Mouse (Mus musculus): Measurements from ENCODE around the gene Mpv17l2.

DNA sequence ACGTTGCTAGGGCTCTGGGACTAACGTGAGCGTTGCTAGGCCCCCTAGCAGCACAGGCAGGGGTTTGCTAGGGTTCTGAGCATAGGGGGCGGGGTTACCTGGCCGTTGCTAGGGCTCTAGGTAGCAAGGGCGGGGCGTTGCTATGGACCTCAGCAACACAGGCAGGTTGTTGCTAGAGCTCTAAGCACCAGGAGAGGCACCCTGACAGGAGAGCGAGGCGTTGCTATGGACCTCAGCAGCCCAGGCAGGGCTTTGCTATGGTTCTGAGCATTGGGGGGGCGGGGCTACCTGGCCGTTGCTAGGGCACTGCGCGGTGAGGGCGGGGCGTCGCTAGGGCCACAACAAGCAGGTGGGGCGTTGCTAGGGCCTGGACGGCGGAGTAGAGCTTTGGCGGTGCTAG is 32.0 kb upstream of the Mpv17l2 start:
- TF ChIP-seq CTCF (IDR thresholded peaks at IDR 0.05; ENCODE audit: control insufficient read depth, insufficient read depth, insufficient read length) (no peak), MAX (IDR thresholded peaks at IDR 0.05) (no peak), CEBPB (IDR thresholded peaks at IDR 0.05; ENCODE audit: low read depth) (no peak), USF1 (IDR thresholded peaks at IDR 0.05; ENCODE audit: low read depth) (no peak), FOSL1 (IDR thresholded peaks at IDR 0.05; ENCODE audit: insufficient read depth, low read length, poor library complexity, severe bottlenecking) (no peak)

All from C2C12 (cell line).